Mouse (Mus musculus) embryonic facial prominence, embryonic 14.5 days (tissue): ENCODE results near the gene Vps13d. TPM values are rescaled to one million over a fixed set of nuclear protein-coding genes. Genes with fewer than 3 reads are reported as not detected.

Experiments used
- ATAC-seq: fragments of 200-750 bp; cut with Nextera tagmentation; 2 replicates; pipeline ENCODE4 v1.8.0; 2017; ENCODE audit warnings: low read depth, moderate number of reproducible peaks, moderate TSS enrichment
- DNase-seq: peaks from one replicate; pipeline ENCODE4 v3.0.0-alpha.2; 2015; ENCODE audit warnings: low spot score
- H3K27ac ChIP-seq: fragments of 300-500 bp; sonication (generic); replicated peaks from 2 replicates; pipeline ENCODE4 v1.5.1; 2014; ENCODE audit warnings: low read depth, mild to moderate bottlenecking, low read length, moderate library complexity
- H3K27me3 ChIP-seq: fragments of 300-500 bp; sonication (generic); replicated peaks from 2 replicates; pipeline ENCODE4 v1.6.1; 2014; ENCODE audit warnings: low read length; ENCODE audit not compliant: control insufficient read depth, insufficient read depth
- H3K36me3 ChIP-seq: fragments of 300-500 bp; sonication (generic); 2 replicates; pipeline ENCODE4 v1.6.1; 2014; ENCODE audit warnings: low read length, mixed read lengths; ENCODE audit not compliant: control insufficient read depth, insufficient read depth
- H3K4me1 ChIP-seq: fragments of 300-500 bp; sonication (generic); 2 replicates; pipeline ENCODE4 v1.6.1; 2014; ENCODE audit warnings: antibody characterized with exemption, low read length; ENCODE audit not compliant: control insufficient read depth, insufficient read depth
- H3K4me2 ChIP-seq: fragments of 300-500 bp; sonication (generic); 2 replicates; pipeline ENCODE4 v1.6.1; 2014; ENCODE audit warnings: low read depth, mild to moderate bottlenecking, low read length, moderate library complexity, mixed read lengths
- H3K4me3 ChIP-seq: fragments of 300-500 bp; sonication (generic); 2 replicates; pipeline ENCODE4 v1.5.1; 2014; ENCODE audit warnings: low read depth, mild to moderate bottlenecking, low read length
- H3K9ac ChIP-seq: fragments of 300-500 bp; sonication (generic); 2 replicates; pipeline ENCODE4 v1.6.1; 2014; ENCODE audit warnings: low read depth, mild to moderate bottlenecking, low read length, moderate library complexity, mixed read lengths
- H3K9me3 ChIP-seq: fragments of 300-500 bp; sonication (generic); 2 replicates; pipeline ENCODE4 v1.6.1; 2016; ENCODE audit warnings: low read length; ENCODE audit not compliant: control insufficient read depth
- WGBS: fragments of 180-500 bp; shearing (Covaris S2); extraction: QIAGEN DNeasy Blood & Tissue Kit; methylation state at CpG from one replicate; pipeline ENCODE4 v1.1.7; 2014; 5-methylcytosine and 5-hydroxymethylcytosine counted together
- polyA plus RNA-seq: library from polyadenylated mRNA; unstranded; fragments of >200 nt; fragmentation: Nextera tagmentation; extraction: Ambion mirVana; gene quantifications from 2 replicates; pipeline ENCODE4 v1.2.1, GENCODE M21; 2014

Gene Vps13d
- polyA plus RNA-seq, 1 experiment from 2014 or later, result 14.5 TPM

GRCm38 (mm10) chr4:145215396-145215795 lies 20.6 kb upstream of the Vps13d start:
- H3K9me3 ChIP-seq, result no peaks in the 10 kb centered on the region
- H3K27ac ChIP-seq, result no peak overlapping the region
- no peaks in the 10 kb centered on the region for H3K4me1 ChIP-seq
- no peak overlapping the region for H3K4me2 ChIP-seq
- ATAC-seq (no peak), DNase-seq (no peak)
- no peak overlapping the region for H3K9ac ChIP-seq
- H3K4me3 ChIP-seq, result no peak overlapping the region
- H3K27me3 ChIP-seq, result no peaks in the 10 kb centered on the region
- 71% methylated on average over 1 of the region's 2 CpGs for WGBS
- H3K36me3 ChIP-seq, result no peaks in the 10 kb centered on the region

- H3K36me3 ChIP-seq, result no peaks in the 10 kb centered on the region
- DNase-seq, result no peak
- 49% methylated on average over 6 of the region's 6 CpGs for WGBS
- H3K4me3 ChIP-seq, result no peak overlapping the region
- no peaks in the 10 kb centered on the region for H3K9me3 ChIP-seq
- no peak overlapping the region for H3K4me2 ChIP-seq
- peak; percentile 54; the same call in 1 of the 2 replicates for ATAC-seq
- H3K27me3 ChIP-seq, result no peaks in the 10 kb centered on the region
- no peak overlapping the region for H3K9ac ChIP-seq
- H3K4me1 ChIP-seq, result no peaks in the 10 kb centered on the region
- no peak overlapping the region for H3K27ac ChIP-seq
These were observed 20.0 kb upstream of the Vps13d start for GRCm38 (mm10) chr4:145214786-145215174.

DNA sequence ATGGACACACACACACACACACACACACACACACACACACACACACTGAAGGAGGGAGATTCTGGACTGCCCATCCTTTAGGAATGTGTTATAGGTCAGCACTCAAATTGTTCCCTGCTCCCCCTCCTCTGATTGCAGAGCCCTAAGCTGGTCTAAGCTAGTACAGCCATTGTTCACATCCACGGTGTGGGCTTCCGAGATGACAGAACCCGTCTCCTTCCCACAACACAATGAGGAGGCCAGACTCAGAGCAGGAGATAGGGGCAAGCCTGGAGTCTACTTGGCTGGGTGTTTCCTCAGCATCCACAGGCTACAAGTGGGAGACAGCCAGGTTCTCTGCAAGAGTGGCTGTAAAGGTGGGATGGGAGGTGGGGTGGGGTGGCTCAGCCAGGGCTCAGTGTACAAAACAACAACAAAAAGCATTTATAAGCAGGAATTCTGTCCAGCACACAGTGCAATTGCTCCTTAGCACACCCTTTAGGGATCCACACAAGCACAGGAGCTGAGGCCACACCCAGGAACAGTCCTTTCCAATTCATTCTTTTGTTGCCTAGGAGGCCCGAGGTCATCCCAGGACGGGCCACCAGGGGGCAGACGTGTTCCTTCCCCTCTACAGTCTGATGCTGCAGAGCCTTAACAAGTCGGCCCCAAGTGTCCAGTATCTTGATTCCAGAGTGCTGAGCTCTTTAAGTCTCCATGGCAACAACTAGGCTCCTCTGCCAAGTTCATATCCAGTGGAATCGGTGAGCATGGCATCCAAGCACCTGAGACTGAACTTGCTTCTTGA lies 19.4 kb upstream of the Vps13d start:
- peak; percentile 89 for DNase-seq
- H3K9me3 ChIP-seq, result no peaks in the 10 kb centered on the region
- no peak overlapping the region for H3K9ac ChIP-seq
- H3K4me3 ChIP-seq, result no peak overlapping the region
- H3K4me2 ChIP-seq, result no peak overlapping the region
- peak; percentile 88 for ATAC-seq
- H3K36me3 ChIP-seq, result no peaks in the 10 kb centered on the region
- H3K27ac ChIP-seq, result no peak overlapping the region
- H3K27me3 ChIP-seq, result no peaks in the 10 kb centered on the region
- 38% methylated on average over 8 of the region's 8 CpGs for whole genome bisulfite sequencing
- no peaks in the 10 kb centered on the region for H3K4me1 ChIP-seq

- no peak overlapping the region for H3K27ac ChIP-seq
- H3K4me2 ChIP-seq, result no peak overlapping the region
- ATAC-seq, result no peak
These were observed 16.3 kb upstream of the Vps13d start for GRCm38 (mm10) chr4:145211076-145211475.

GRCm38 (mm10) chr4:145210564-145210963 lies 15.8 kb upstream of the Vps13d start:
- H3K27me3 ChIP-seq, result no peaks in the 10 kb centered on the region
- H3K27ac ChIP-seq, result no peak overlapping the region
- H3K36me3 ChIP-seq, result no peaks in the 10 kb centered on the region
- no peak overlapping the region for H3K4me2 ChIP-seq
- no peak for DNase-seq
- H3K4me3 ChIP-seq, result no peak overlapping the region
- no peak for ATAC-seq
- H3K9me3 ChIP-seq, result no peaks in the 10 kb centered on the region
- WGBS, result 88% methylated on average over 5 of the region's 5 CpGs
- no peak overlapping the region for H3K9ac ChIP-seq
- no peaks in the 10 kb centered on the region for H3K4me1 ChIP-seq

More at GRCm38 (mm10) chr4:145211076-145211475, 16.3 kb upstream of the Vps13d start:
- Histone ChIP-seq H3K9me3 (no peaks in the 10 kb centered on the region), H3K4me3 (no peak overlapping the region), H3K27me3 (no peaks in the 10 kb centered on the region), H3K4me1 (no peaks in the 10 kb centered on the region), H3K9ac (no peak overlapping the region), H3K36me3 (no peaks in the 10 kb centered on the region)
- 61% methylated on average over 2 of the region's 2 CpGs for WGBS
- no peak for DNase-seq

- Histone ChIP-seq H3K36me3 (no peaks in the 10 kb centered on the region), H3K9ac (no peak overlapping the region), H3K9me3 (no peaks in the 10 kb centered on the region), H3K27ac (no peak overlapping the region), H3K4me3 (no peak overlapping the region), H3K4me1 (no peaks in the 10 kb centered on the region), H3K4me2 (no peak overlapping the region), H3K27me3 (no peaks in the 10 kb centered on the region)
- WGBS, result 12% methylated on average over 5 of the region's 5 CpGs
- ATAC-seq, result peak; percentile 51; the same call in 1 of the 2 replicates
- peak; percentile 68 for DNase-seq
These were observed 14.9 kb upstream of the Vps13d start for GRCm38 (mm10) chr4:145209690-145210088.

DNA sequence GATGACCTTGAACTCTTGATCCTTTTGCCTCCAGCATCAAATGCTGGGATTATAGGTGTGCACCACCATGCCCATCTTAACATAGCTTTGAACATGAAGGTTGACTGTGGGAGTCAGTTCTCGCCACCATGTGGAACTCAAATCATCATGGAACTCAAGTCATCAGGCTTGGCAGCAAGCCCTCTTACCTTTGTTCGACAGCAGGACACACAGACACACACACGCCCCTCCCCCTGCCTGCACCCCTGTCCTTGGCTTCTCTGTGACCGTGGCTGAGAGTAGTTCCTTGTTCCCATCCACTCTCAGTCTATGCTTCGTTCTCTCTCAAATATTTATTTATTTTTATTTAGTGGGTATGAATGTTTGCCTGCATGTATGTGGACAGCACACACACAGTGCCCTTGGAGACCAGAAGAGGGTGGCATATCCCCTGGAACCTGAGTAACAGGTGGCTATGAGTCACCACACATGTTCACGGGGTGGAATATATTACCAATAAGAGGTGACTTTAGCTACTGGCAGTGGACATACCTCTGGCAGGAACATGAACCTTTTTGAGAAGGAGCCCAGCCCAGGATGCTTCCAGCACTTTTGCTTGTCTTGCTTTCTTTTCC lies 14.4 kb upstream of the Vps13d start:
- Histone ChIP-seq H3K4me3 (no peak overlapping the region), H3K4me1 (no peaks in the 10 kb centered on the region), H3K36me3 (no peaks in the 10 kb centered on the region), H3K9me3 (no peaks in the 10 kb centered on the region), H3K27ac (no peak overlapping the region), H3K27me3 (no peaks in the 10 kb centered on the region), H3K9ac (no peak overlapping the region), H3K4me2 (no peak overlapping the region)
- DNase-seq (no peak), ATAC-seq (peak; percentile 42; the same call in 1 of the 2 replicates)
- WGBS, result 71% methylated on average over 6 of the region's 6 CpGs

- no peak overlapping the region for H3K27ac ChIP-seq
- no peak overlapping the region for H3K9ac ChIP-seq
- H3K4me3 ChIP-seq, result no peak overlapping the region
- DNase-seq (no peak), ATAC-seq (no peak)
- H3K4me1 ChIP-seq, result no peaks in the 10 kb centered on the region
- H3K27me3 ChIP-seq, result no peaks in the 10 kb centered on the region
- WGBS, result 46% methylated on average over 3 of the region's 3 CpGs
- H3K9me3 ChIP-seq, result no peaks in the 10 kb centered on the region
- no peaks in the 10 kb centered on the region for H3K36me3 ChIP-seq
- no peak overlapping the region for H3K4me2 ChIP-seq
These were observed 13.0 kb upstream of the Vps13d start for GRCm38 (mm10) chr4:145207718-145208371.
